Mouse (Mus musculus) lung, adult 2 months (tissue): ENCODE results near the gene 4930518I15Rik.

Experiments used
- CTCF ChIP-seq: fragments of 200-500 bp; IDR thresholded peaks from 2 replicates; pipeline ENCODE4 v1.5.1; 2011; ENCODE audit warnings: mild to moderate bottlenecking, low read length, control low read depth; ENCODE audit not compliant: insufficient read depth
- POLR2A ChIP-seq: fragments of 200-500 bp; IDR thresholded peaks from 2 replicates; pipeline ENCODE4 v1.6.1; 2011; ENCODE audit warnings: low read depth, mild to moderate bottlenecking, control low read depth, low read length, borderline replicate concordance; ENCODE audit errors: extremely low read depth

DNA sequence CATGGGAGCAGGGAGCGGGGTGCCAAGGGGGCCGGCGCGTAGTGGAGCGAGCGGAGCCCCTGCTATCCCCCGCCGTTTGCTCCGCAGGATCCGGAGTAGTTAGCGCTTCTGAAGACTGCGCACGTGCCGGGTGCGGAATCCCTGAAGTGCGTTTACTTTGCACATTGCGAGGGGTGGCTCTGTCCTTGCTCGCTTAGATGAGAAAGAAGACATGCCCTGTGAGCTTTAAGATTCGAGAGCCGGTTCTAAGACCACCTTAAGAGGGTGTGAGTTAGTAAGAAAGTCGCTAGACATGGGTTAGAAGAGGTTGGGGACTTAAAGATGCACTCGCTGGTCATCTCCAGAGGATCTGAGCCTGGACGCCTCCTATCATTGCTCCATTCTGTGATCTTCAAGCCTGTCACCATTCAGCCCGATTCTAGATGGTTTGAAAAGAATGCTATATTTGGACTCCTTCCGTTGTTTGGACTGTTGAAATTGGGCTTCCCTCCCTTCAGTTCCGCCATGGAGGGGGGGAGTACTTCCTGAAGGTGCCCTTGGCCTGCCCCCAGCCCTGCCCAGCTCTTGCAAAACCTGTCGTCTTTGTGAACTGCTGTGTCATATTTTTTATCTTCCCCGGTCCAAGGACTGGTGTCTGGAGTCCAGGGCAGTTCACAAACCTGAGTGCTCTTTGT is 5.9 kb upstream of the 4930518I15Rik start:
- TF ChIP-seq POLR2A (no peak), CTCF (no peak)
